Mouse (Mus musculus): ENCODE results near the gene Cys1.
"Not testable (repeated sequence)": the region's sequence is repeated elsewhere in the genome, so short reads cannot be mapped to it uniquely, and the experiment has no call there.

Gene Cys1

DNA sequence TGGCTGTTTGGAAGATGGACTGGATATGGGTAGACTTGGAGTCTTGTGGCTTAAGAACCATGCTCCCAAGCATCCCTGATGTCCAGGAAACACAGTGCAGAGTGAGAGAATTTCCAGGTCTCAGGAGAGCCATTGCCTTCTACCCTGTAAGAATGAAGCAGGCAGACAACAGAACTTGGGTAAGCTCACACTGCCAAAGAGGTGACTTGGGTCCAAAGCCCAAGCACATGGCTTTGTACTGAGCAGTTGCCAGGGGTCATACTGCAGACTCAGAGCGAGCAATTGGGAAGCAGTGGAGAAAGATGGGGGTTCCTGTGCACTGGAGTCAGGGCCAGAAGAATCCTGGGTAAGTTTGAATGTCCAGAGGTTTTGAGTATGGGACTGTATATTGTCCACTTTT is 33.5 kb downstream of the Cys1 start:
- no peak for DNase-seq (ENCODE audit: low read depth, low spot score)

DNA sequence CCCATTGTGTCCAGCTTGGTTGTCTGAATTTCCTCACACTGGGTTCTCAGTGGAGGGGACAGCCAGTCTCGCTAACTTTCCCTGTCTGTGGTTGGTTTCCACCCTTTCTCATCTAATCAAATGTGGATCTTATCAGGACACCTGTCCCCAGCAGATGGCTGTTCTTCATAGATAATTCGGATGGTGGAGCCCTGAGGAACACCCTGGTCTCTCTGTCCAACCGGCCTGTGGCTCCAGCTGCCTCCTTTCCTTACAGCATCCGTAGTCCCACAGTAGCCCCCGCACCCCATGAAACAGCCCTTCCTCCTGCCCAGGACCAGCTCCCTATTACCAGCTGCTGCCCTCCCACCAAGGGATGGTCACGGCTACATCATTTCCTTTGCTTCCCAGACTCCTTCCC is 35.7 kb downstream of the Cys1 start:
- DNase-seq (ENCODE audit: low read depth, low spot score): no peak

- DNase-seq (ENCODE audit: low read depth, low spot score): no peak
Observed at GRCm38 (mm10) chr12:24644125-24644571, 37.5 kb downstream of the Cys1 start.

DNA sequence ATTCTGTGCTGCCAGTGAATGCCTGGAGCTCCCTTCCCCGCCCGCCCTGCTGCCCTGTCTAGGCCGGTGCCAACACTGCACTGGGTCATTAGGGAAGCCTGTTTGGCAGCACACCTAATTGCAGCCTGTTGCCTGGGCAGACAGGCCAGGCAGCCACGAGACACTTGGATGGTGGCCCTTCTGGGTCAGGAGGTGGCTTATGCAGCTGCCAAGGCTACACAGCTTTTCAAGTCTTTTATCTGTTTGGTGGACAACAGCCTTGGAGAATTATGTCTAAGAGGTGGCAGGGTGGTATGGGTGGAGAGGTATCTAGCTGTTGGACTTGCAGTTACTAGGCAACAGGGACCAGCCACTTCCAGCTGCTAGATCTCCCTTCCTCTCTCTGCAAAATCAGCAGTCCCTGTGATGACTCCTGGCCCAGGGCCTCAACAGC is 39.2 kb downstream of the Cys1 start:
- no peak for DNase-seq (ENCODE audit: low read depth, low spot score)

DNA sequence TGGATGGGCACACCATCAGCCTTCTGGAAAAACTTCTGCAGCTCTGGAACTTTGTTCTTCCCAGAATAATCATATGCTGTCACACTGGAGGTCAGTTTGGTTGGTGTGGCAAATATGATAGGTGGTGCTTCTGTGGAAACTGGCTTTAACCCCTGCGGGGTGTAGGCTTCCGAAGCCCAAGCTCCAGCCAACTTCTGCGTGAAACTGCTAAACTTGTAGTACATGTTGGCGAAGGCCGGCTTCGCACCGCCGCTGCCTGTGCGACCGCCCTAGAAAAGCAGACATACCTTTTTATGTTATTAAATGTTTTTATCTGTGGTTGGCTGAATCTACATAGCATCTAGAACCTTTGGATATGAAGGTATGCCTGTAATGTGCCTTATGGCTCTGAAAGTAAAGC is 42.8 kb downstream of the Cys1 start:
- not testable (repeated sequence) for DNase-seq (ENCODE audit: low read depth, low spot score)

DNA sequence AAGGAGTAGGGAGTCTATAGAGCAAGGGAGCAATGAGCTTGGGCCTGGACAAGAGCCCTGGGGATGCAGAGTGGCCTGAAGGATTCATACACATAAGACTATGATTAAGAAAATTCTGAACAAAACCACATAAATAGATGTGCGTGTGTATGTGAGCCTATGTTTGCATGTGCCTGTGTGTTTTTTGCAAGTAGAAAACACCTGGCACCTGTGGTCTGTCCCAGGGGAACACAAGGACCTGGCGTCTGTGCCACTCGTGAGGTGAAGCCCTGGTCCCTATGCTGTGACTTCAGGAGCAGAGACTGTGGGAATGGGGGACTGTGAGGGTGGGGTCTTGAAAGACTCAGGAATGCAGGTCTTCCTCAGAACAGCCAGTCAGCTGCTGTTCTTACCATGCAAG is 47.0 kb downstream of the Cys1 start:
- DNase-seq (ENCODE audit: low read depth, low spot score): no peak

DNA sequence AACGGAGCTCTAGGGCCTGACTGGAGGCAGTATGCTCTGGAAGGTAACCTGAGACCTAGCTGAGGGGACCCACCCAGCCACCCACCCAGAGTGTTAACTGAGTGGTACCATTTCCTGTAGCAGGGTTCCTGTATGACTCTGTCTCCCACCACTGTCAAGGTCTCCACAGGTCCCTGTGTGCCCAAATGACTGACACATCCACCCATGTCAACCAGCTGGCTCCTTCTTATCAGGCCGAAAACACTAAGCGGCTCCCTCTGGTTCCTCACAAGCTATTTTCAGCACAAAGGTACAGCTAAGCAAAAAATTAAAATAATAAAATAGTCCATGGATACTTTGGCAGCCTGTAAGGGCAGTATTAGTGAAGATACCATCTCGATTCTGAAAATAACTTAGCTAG is 47.4 kb downstream of the Cys1 start:
- DNase-seq (ENCODE audit: low read depth, low spot score): no peak

DNA sequence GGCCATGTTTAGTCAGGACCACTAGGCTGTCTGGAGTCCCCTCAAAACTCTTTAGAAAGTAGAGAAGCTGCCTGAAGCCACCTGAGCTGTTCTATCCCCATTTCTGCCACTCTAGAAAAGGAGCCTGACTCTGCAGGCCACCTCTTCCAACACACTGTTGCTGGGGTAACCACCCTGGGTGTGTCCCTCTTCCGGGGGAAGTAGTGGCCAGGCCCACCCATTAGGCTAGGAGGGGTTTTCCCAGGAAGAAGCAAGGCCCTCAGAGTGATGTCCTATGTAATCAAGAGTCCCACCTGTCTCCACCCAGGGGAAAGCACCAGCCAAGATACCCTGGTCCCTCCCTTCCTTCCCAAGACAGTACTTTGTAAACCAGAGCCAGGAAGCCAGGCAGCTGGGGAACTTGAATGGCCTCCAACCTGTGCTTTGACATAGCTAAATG is 47.8 kb downstream of the Cys1 start:
- DNase-seq (ENCODE audit: low read depth, low spot score): no peak

DNA sequence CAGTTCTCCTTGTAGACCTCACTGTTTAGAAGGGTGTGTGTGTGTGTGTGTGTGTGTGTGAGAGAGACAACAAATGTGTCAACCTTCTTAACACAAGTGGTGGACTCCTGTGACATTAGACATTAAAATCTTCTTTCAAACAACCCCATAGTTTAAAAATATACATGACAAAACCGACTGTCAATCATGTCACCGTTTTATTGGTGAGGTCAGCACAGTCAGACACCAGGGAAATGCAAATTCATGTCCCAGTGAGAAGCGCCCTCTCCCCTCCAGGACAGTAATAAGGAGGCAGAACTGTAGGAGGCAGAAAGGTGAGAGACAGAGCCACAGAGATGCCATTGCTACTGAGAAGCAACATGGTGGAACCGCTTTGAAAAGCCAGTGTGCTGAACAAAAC is 49.2 kb downstream of the Cys1 start:
- no peak for DNase-seq (ENCODE audit: low read depth, low spot score)

DNA sequence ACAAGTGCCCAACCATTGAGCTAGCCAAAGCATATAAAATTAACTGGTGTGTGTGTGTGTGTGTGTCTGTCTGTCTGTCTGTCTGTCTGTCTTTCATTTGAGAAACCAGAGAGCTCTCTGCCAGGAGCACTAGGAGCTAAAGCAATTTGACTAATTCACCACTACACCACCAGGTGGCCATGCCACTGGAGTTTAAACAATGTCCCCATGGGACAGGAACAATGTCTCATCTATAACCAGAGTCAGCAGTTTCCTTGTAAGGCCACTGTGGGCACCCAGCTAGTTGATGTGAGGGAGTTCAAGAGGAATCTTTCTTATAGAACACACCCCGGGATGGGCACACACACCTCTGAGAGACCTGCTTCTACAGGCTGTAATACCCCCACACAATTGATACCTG is 51.4 kb downstream of the Cys1 start:
- DNase-seq (ENCODE audit: low read depth, low spot score): no peak

- DNase-seq (ENCODE audit: low read depth, low spot score): no peak
Observed at GRCm38 (mm10) chr12:24627215-24627614, 54.4 kb downstream of the Cys1 start.

DNA sequence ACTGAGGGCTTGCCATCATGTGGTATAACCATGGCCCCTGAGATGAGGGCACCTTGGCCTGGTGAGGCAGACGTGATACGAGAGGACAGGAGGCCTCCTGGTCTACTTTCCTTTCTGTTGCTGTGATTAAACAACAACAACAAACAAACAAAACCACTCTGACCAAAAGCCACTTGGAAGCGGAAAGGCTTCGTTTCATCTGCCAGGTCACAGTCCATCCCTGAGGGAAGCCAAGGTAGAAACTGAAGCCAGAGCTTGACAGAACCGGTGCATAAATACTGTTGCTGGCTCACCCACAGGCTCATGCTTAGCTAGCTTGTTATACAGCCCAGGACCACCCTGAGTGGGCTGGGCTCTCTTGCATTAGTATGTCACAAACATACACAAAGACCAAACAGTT is 55.2 kb downstream of the Cys1 start:
- DNase-seq (ENCODE audit: low read depth, low spot score): no peak

DNA sequence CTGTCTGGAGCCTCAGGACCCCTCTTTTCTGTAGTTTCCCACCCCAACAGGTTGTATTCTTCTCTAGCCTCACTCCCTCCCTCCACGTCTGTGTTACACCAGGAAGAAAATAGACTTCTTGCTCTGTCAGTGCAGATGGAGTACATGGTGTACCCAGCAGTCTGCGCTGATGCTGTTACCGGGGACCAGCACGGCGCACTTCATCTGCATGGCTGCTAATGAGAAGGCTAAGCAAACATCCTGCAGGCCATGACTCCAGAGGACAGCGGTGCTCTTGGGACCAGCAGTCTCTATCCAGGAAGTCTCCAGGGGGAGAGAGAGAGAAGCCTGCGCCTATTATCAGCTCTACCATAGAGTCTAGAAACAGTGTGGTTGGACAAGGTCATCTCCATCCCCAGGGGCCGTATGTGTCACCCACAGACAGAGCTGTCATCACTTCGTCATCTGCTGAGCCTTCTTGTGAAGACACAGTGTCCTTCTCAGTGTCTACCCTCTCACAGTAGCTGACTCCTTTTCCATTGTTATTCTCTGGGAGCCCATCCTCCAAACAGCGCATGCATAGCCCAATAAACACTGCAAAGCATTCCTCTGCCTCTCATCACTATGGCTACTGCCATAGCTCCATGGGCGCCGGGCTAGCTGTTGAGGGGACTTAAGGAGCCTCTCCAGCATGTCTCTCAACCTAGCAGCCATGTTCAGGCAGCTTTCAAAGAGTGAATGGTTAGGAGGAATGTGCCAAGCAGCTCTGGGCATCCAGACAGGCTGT is 57.9 kb downstream of the Cys1 start:
- no peak for DNase-seq (ENCODE audit: low read depth, low spot score)

GRCm38 (mm10) chr12:24619436-24619835 is 62.2 kb downstream of the Cys1 start:
- DNase-seq (ENCODE audit: low read depth, low spot score): no peak

All from retina, adult 2 months (tissue).